Mouse (Mus musculus): ENCODE results near the gene Ssbp2.

- no peak for TF ChIP-seq CTCF (conservative IDR thresholded peaks at IDR 0.05; ENCODE audit: insufficient read depth, insufficient read length, low read depth, low read length)
- no peak for TF ChIP-seq POLR2A (IDR thresholded peaks at IDR 0.05; ENCODE audit: low read depth, low read length)
Observed at GRCm38 (mm10) chr13:91723736-91724119, 263.6 kb downstream of the Ssbp2 start.

All from kidney, adult 2 months (tissue).